Mouse (Mus musculus) inflammation-experienced regulatory T-cells, adult 6 months (primary cell): ENCODE measurements around the gene Atp8a2. TPM values are rescaled to one million over a fixed set of nuclear protein-coding genes. Genes with fewer than 3 reads are reported as not detected.

Experiments
- ATAC-seq: one replicate; pipeline ENCODE4 v1.8.0; 2017
- polyA plus RNA-seq, 3 experiments: library from polyadenylated mRNA; unstranded; fragments of 100-300 nt; shearing (Covaris generic); gene quantifications; one replicate each; pipeline ENCODE4 v1.2.1; 2017

Gene Atp8a2
- polyA plus RNA-seq, 3 experiments from 2014 or later, result 0.57 to 2.9 (median 1.1) TPM

DNA sequence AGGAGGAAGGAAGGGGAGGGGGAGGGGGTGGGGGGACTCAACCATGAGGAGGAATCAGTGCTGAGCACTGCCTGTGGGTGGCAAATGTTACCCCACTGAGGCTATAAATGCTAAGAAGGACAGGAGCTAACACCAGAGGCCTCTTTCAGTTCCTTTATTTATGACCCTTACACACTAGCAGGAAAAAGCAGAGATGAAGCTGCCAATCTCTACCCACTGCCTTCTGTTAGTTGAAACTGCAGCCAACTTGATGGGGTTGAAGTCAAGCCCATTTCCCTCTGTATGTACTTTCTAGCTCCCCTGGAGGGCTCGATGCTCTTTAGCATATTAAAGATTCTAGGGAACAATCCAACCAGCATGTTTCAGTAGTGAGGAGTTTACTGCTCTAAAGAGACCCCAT, 303.0 kb downstream of the Atp8a2 start:
- ATAC-seq, result no peak

DNA sequence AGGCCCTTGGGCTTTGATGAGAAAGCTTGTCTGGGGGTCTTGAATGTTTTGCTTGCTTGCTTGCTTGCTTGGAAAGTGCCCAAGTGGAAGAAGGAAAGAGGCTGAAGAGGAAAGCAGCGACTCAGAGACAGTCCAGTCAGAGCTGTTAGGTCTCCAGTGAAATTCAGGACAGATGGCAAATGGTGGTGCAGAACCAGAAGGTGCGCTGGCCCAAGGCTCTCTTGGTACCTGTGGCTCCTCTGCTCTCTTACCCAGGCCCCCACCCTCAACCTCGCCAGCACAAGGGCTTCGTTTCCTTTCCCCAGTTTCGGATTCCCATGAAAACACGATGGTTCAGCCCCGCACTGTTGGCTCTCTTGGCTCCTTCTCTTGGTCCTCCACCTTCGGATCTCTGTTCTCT, 304.9 kb downstream of the Atp8a2 start:
- ATAC-seq, result no peak

DNA sequence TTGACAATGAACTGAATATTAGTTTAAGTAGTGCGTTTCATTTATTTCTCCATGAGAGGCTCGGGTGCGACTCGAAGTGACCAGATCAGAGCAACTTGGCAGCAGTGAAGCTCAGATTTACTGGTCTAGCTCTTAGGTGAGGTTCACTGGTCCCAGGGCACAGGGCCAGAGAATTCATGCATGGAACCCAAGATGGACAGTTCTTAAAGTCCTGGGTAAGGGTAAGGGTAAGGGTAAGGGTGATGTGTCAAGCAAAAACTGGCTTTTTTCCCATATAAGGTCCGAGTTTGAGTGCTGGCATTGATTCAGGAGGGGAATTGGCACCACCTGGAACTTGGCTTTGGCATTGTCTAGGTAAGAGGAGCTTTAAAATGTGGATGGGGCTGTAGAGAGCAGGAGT, 305.5 kb downstream of the Atp8a2 start:
- no peak for ATAC-seq

GRCm38 (mm10) chr14:59890818-59891217, 306.2 kb downstream of the Atp8a2 start:
- ATAC-seq, result no peak

- no peak for ATAC-seq
Measured at GRCm38 (mm10) chr14:59890107-59890506, 306.9 kb downstream of the Atp8a2 start.

DNA sequence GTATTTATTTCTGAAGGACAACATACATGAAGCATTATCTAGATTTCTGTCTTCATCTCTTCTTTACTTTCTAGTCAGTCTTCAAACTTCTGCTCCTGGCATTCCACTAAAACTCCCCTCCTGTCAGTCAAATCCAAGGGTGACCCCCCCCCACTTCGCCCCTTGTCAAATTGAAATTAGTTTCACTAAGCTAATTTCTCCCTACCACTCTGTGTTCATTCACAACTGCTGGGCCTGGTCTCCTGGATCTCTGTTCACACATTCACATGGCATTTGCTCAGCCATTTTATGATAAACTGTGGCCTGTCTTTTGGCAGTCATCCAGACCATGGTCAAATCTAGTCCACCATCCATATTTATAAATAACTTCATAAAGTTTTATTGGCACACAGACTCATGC, 308.5 kb downstream of the Atp8a2 start:
- no peak for ATAC-seq

DNA sequence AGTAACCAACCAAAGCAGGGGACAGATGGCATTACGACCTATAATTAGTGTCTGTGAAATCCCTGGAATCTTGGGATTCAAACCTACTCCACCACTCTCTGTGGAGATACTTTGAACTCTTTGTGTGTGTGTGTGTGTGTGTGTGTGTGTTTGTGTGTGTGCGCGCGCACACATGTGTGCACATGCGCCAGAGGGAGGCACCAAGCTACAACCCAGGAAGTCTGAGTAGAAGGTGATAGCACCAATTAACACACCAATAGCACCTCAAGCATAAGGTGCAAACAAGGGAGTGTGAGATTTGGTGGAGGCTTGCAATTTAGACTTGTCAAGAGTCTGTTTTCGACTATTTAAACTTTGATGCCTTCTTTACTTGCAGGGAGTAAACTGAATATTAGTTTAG, 308.9 kb downstream of the Atp8a2 start:
- no peak for ATAC-seq

DNA sequence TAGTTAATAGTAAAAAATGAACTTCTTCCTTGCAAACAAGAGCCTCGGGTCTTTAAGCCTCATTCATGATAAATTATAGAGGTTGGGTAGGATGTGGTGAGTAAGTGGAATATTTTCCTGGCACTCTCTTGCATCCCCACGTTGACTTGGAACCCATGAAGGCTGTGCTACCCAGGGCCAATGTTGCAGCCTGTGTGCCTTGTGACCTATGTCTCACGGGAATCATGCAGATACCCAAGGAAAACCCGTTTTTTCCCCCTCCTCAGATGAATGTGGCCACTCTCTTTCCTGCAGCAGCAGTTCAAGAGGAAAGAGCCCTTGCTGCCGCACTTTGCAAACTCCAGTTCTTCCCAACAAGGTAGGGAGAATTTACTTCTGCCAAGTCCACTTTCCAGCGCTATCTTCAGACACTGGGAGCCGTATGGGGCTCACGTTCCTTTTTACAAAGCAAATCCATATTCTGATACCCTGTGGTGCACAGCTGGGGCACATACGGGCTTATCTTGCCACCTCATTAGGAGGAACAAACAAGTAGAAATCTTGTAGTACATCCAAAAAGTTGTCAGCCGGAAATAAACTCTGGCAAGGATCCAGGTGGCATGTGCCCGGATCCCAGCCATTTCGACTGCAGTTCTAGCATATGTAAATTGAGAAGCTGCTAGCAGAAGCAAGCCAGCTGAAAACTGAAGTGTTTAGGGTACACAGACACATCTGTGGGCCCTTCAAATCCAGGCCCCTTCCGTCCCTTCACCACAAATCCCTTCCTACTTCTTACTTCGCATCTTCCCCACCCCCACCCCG, 309.7 kb downstream of the Atp8a2 start:
- ATAC-seq, result no peak

GRCm38 (mm10) chr14:59883517-59884069, 313.4 kb downstream of the Atp8a2 start:
- ATAC-seq, result no peak

GRCm38 (mm10) chr14:59880829-59881228, 316.1 kb downstream of the Atp8a2 start:
- no peak for ATAC-seq

GRCm38 (mm10) chr14:59878248-59878647, 318.7 kb downstream of the Atp8a2 start:
- no peak for ATAC-seq

- no peak for ATAC-seq
Measured at GRCm38 (mm10) chr14:59876525-59876924, 320.5 kb downstream of the Atp8a2 start.

- no peak for ATAC-seq
Measured at GRCm38 (mm10) chr14:59868369-59868768, 328.6 kb downstream of the Atp8a2 start.

DNA sequence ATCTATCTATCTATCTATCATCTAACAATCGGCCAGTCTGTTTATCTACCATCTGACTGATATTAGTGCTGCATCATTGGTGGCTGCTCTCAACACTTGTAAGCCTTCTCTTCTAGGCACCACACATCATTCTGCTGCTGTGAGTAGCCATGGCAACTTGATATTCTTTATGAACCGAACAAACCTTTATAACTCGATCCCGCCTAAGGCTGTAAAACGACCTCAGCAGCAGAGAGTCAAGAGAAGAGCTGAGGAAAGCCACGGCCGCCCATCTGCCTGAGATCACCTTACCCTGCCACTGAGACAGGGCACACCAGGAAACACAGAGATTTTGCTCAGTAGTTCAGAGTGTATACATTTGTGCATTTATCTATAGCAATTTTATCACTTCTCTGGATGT, 329.2 kb downstream of the Atp8a2 start:
- ATAC-seq, result no peak

- no peak for ATAC-seq
Measured at GRCm38 (mm10) chr14:59866001-59866400, 331.0 kb downstream of the Atp8a2 start.

GRCm38 (mm10) chr14:59862351-59862750, 334.6 kb downstream of the Atp8a2 start:
- ATAC-seq, result no peak

DNA sequence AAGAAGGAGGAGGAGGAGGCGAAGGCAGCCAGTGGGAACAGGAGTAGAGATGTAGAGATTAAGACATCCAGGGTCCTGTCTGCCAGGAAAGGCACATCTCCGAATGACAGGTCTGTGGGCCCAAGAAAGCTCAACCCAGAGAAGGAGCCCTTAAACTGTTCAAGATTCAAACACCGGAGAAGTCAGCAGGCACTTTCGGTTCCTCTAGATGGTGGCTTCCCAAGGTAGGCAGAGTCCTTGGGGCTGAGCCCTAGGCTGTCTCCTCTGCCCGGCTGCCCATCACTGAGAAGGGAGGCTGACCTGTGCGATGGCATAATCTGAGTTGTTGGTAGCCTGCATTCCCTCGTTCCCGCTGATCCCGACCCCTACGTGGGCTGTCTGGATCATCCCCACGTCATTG, 337.1 kb downstream of the Atp8a2 start:
- ATAC-seq, result no peak

GRCm38 (mm10) chr14:59858501-59859225, 338.3 kb downstream of the Atp8a2 start:
- ATAC-seq, result no peak

GRCm38 (mm10) chr14:59853139-59853538, 343.8 kb downstream of the Atp8a2 start:
- no peak for ATAC-seq

- ATAC-seq, result no peak
Measured at GRCm38 (mm10) chr14:59846609-59847375, 350.2 kb downstream of the Atp8a2 start.

DNA sequence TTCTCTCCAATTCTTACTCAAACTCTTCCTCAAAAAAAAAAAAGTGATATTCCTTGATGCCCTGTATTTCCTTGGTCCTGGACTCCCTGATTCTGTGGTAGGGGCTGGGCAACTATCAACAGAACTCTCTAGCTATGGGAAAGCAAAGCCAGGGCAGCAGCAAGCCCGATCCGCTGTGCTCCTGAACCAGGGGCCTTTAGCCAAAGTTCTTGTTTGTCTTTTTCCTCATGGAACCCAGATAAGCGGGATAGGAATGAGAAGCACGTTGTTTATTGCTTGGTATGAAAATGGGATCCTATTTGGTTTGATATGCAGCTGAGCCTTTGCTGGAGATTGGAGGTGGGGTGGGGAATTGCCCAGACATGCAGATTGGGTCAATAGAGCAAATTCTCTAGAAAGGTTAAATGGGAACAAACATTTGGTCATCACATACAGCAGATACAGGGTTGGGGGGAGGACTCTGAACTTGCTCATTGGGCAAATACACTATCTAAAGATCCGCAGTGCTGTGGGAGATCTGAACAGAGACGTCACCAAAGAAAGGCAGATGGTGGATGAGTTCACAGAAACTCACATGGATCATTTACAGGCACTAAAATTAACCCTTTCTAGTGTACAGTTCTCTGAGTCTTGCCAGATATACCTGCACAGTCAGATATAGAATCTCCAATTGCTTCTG, 353.6 kb downstream of the Atp8a2 start:
- no peak for ATAC-seq

DNA sequence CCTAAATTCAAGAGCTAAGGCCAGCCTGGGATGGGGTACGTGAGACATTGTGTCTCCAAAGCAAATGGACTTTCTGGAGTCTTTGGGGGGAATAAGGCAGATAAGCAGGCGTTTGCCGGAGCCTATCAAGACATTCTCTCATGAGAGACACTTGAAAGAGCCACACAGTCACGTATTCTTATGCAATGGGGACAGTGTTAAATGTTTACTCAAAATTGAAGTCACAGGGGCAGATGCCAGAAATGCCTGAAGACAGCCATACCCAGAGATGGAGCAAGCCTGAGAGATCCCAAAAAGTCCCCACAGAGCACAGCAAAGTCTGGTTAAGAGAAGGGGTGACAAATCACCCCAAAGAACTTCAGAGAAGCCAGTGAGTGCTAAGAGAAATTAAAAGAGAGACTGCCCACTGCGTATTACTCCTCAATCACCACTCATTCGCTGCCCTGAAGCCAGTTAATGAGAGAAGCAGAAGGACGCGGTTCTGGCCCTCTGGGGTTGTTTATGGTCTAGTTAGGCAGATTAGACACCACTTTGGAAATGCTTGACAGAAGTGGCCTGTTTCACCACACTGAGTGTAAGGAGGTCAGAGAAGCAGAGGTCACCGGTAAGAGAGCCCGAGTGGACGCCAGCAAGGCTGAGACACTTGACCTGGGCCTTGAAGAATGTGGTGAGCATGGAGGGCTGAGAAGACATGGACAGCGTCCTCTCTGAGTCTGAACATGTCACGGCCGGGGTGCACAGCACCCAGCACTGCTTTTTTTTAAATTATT, 356.8 kb downstream of the Atp8a2 start:
- ATAC-seq, result no peak
